Comparison of ENCODE assay signal across 17 mouse cellular contexts in the genomic region with DNA sequence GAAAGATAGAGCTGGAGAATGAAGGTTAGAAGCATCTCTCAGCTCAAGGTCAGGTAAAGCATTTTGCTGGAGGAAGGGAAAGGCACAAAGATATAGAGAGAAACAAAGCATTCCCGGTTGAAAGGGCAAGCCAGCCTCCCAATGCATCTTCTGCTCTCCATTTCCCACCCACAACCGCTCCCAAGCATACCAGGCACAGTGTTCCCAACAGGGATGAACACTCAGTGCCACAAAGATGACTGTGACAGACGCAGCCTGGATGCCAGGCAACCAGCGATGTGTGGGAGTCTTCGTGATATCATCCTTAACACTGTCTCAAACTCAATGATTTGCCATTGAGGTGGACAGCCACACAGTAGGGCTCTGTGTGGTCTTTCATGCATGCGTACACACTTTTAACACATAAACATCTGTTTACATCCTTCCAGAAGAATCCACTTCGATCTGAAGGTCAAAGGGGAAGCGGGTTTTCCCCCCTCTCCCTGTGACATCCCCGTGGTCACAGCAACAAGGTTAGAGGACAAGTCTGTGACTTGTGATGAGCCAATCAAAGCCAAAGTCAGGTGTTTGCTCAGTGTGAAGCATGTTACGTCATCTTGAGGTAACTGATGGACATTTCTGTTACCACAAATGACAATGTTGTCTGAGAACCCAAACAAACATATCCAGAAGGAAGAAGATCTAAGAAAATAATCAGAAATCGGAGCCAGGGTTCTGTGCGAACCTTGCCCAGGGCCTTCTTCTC. TPM values are rescaled to one million over a fixed set of nuclear protein-coding genes. Genes with fewer than 3 reads are reported as not detected.
DNase-seq lines count a peak whose midpoint lies in the region; TF ChIP-seq lines count a peak whose summit lies in the region.
"Had no signal": no experiment of that assay in that cellular context is flagged by ENCODE, and none has a peak within 500 bp of the region (broad histone marks: within the 10 kb centered on the region; RNA-seq: fewer than 3 reads in every experiment).

No protein-coding gene starts in this region.

- intact Hi-C loops in left cerebral cortex, adult 2 months (cut with DNase I) = no loop called here
- intact Hi-C loops in heart, postnatal 14 days (cut with DNase I) = loop anchor here (5.0 kb wide), 1 partner anchor 296 kb away; no protein-coding TSS in a partner anchor

- DNase-seq in lung, postnatal 36 days = peak; percentile 21
- no peak for DNase-seq in lung, postnatal 10 days
- peak; percentile 21 for DNase-seq in induced T-regulatory cell, adult 2 months (ENCODE audit: low read depth)
- DNase-seq in left cerebral cortex, adult 2 months (ENCODE audit: extremely low spot score in 1 of 2, low spot score in 2 of 2) = peak; percentile 42 to 58
- DNase-seq in yolk sac, embryonic 10.5 days (ENCODE audit: low spot score) = peak; percentile 66
- no peak for DNase-seq in thymus, postnatal 0 days (ENCODE audit: low spot score)
- DNase-seq in heart, postnatal 14 days = no peak
- DNase-seq: cerebellum, postnatal 14 days; heart, adult 2 months; heart, postnatal 4 days; kidney, adult 18-20 months; lung, postnatal 4 days had no signal

- H3K4me3 ChIP-seq in left cerebral cortex, adult 2 months = no peak overlapping the region
- H3K4me3 ChIP-seq: heart, adult 2 months; limb, embryonic 13.5 days; neural tube, embryonic 15.5 days had no signal

- no peak overlapping the region for H3K27ac ChIP-seq in left cerebral cortex, adult 2 months
- H3K27ac ChIP-seq: heart, adult 2 months; limb, embryonic 13.5 days; neural tube, embryonic 15.5 days had no signal

- TF ChIP-seq CTCF in left cerebral cortex, adult 2 months (IDR thresholded peaks at IDR 0.05) = no peak

RNA-seq across cellular contexts. Expression of a gene that starts 3.5 kb away (rescaled TPM):
- total RNA-seq in left cerebral cortex, adult 2 months (2021) = not detected
- polyA plus RNA-seq in thymus, postnatal 0 days (2015; fragmentation: Nextera tagmentation; extraction: Ambion mirVana) = not detected in 2 replicates
- not detected for total RNA-seq in heart, postnatal 14 days (2021)
- total RNA-seq: heart, adult 2 months; heart, postnatal 4 days; midbrain, postnatal 0 days had no signal
- polyA plus RNA-seq: embryonic facial prominence, embryonic 14.5 days; forebrain, embryonic 14.5 days; heart, adult 2 months; limb, embryonic 13.5 days; midbrain, postnatal 0 days; neural tube, embryonic 15.5 days had no signal

RNA-seq across cellular contexts. Expression of a gene that starts 38.0 kb away (rescaled TPM):
- total RNA-seq in left cerebral cortex, adult 2 months (2021) = 100 to 1,000 TPM; 249 to 278 TPM
- polyA plus RNA-seq in thymus, postnatal 0 days (2015; fragmentation: Nextera tagmentation; extraction: Ambion mirVana) = 648 and 659 TPM in 2 replicates
- 100 to 1,000 TPM; 143 to 165 TPM for total RNA-seq in heart, postnatal 14 days (2021)

RNA-seq across cellular contexts. Expression of a gene that starts 44.1 kb away (rescaled TPM):
- not detected for total RNA-seq in left cerebral cortex, adult 2 months (2021)
- polyA plus RNA-seq in thymus, postnatal 0 days (2015; fragmentation: Nextera tagmentation; extraction: Ambion mirVana) = 0.15 and 0.20 TPM in 2 replicates
- total RNA-seq in heart, postnatal 14 days (2021) = under 1 TPM; 0.07 to 0.10 TPM

Comparison
In these comparisons a context has a peak if more than half of its experiments do, and no peak if none do; other contexts are left out.
1. DNase-seq: peak in lung, postnatal 36 days (single experiment), induced T-regulatory cell, adult 2 months (single experiment), left cerebral cortex, adult 2 months (2 of 2) and yolk sac, embryonic 10.5 days (single experiment); none in lung, postnatal 10 days (single experiment), thymus, postnatal 0 days (single experiment) and heart, postnatal 14 days (0 of 2).